Mouse (Mus musculus) limb, embryonic 12.5 days (tissue): ENCODE data around the gene Tmem220. TPM values are rescaled to one million over a fixed set of nuclear protein-coding genes. Genes with fewer than 3 reads are reported as not detected.

ENCODE experiments used
- ATAC-seq: fragments of 200-750 bp; cut with Nextera tagmentation; 2 replicates; pipeline ENCODE4 v1.8.0; 2017; ENCODE audit warnings: low read depth, moderate TSS enrichment; ENCODE audit not compliant: insufficient number of reproducible peaks, insufficient read depth, low FRiP score, low TSS enrichment
- H3K27ac ChIP-seq: fragments of 300-500 bp; sonication (generic); 2 replicates; pipeline ENCODE4 v1.5.1; 2016; ENCODE audit warnings: mild to moderate bottlenecking, moderate library complexity
- H3K27me3 ChIP-seq: fragments of 300-500 bp; sonication (generic); 2 replicates; pipeline ENCODE4 v1.6.1; 2016; ENCODE audit warnings: mild to moderate bottlenecking, moderate library complexity
- H3K36me3 ChIP-seq: fragments of 300-500 bp; sonication (generic); 2 replicates; pipeline ENCODE4 v1.6.1; 2016; ENCODE audit warnings: mild to moderate bottlenecking, moderate library complexity
- H3K4me1 ChIP-seq: fragments of 300-500 bp; sonication (generic); replicated peaks from 2 replicates; pipeline ENCODE4 v1.6.1; 2016
- H3K4me2 ChIP-seq: fragments of 300-500 bp; sonication (generic); 2 replicates; pipeline ENCODE4 v1.6.1; 2016; ENCODE audit warnings: mild to moderate bottlenecking, moderate library complexity
- H3K4me3 ChIP-seq: fragments of 300-500 bp; sonication (generic); replicated peaks from 2 replicates; pipeline ENCODE4 v1.5.1; 2016; ENCODE audit warnings: mild to moderate bottlenecking
- H3K9ac ChIP-seq: fragments of 300-500 bp; sonication (generic); replicated peaks from 2 replicates; pipeline ENCODE4 v1.6.1; 2016; ENCODE audit warnings: mild to moderate bottlenecking, moderate library complexity
- H3K9me3 ChIP-seq: fragments of 300-500 bp; sonication (generic); 2 replicates; pipeline ENCODE4 v1.6.1; 2016; ENCODE audit warnings: mild to moderate bottlenecking, moderate library complexity
- whole genome bisulfite sequencing: fragments of 180-500 bp; shearing (Covaris S2); methylation state at CpG from one replicate; pipeline ENCODE4 v1.1.7; 2016; 5-methylcytosine and 5-hydroxymethylcytosine counted together
- polyA plus RNA-seq: library from polyadenylated mRNA; unstranded; fragments of >200 nt; fragmentation: Nextera tagmentation; extraction: Ambion mirVana; gene quantifications from 2 replicates; pipeline ENCODE4 v1.2.1, GENCODE M21; 2016

Gene Tmem220
- polyA plus RNA-seq, 1 experiment from 2014 or later = 1.1 TPM

DNA sequence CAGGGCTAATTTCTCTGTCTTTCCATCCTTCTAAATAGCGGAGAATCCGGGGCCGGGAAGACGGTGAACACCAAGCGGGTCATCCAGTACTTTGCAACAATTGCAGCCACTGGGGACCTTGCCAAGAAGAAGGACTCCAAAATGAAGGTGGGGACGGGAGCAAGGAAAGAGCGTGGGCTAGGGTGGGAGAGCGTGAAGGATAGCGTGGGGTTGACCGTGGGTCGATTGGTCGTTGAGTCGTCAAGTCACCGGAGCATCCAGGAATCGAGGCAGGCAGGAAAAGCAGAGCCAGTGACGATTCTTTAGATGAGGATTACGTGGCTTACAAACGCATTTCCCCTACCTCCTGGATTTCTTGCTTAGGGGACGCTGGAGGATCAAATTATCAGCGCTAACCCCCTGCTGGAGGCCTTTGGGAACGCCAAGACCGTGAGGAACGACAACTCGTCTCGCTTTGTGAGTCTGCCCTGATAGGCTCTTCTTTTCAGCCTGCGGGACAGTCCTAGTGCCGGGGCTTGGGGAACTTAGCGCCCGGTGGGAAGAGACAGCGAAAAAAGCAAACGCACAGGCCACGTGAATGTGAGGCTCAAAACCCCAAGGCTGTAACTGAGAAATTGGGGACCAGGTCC is 58.9 kb downstream of the Tmem220 start:
- no peak overlapping the region for H3K4me3 ChIP-seq
- H3K4me2 ChIP-seq = no peak overlapping the region
- WGBS = 40% methylated on average over 32 of the region's 32 CpGs
- H3K36me3 ChIP-seq = no peaks in the 10 kb centered on the region
- H3K4me1 ChIP-seq = no peaks in the 10 kb centered on the region
- H3K9ac ChIP-seq = no peak overlapping the region
- no peak overlapping the region for H3K27ac ChIP-seq
- no peaks in the 10 kb centered on the region for H3K9me3 ChIP-seq
- peaks cover 36% of the 10 kb centered on the region for H3K27me3 ChIP-seq
- ATAC-seq = no peak

Other genes with a start within 250 kb of the Tmem220 start
- 0.08 and 0.69 TPM in 2 replicates for gene Pirt, start 113.2 kb upstream of the Tmem220 start, polyA plus RNA-seq
- gene Tmem238l, start 68.5 kb upstream of the Tmem220 start, polyA plus RNA-seq = not detected in 2 replicates
- 32.3 and 38.0 TPM in 2 replicates for gene Adprm, start 27.4 kb downstream of the Tmem220 start, polyA plus RNA-seq
- 18.5 and 21.4 TPM in 2 replicates for gene Sco1, start 27.5 kb downstream of the Tmem220 start, polyA plus RNA-seq
- gene Myh3, start 53.1 kb downstream of the Tmem220 start, polyA plus RNA-seq = 46.9 and 54.7 TPM in 2 replicates
- 0.09 and 0.14 TPM in 2 replicates for gene Myh2, start 145.9 kb downstream of the Tmem220 start, polyA plus RNA-seq
- 0.46 and 0.59 TPM in 2 replicates for gene Myh1, start 174.9 kb downstream of the Tmem220 start, polyA plus RNA-seq
- 0.21 and 0.33 TPM in 2 replicates for gene Myh4, start 212.9 kb downstream of the Tmem220 start, polyA plus RNA-seq